Mouse (Mus musculus) gastrocnemius, postnatal 4 days (tissue): ENCODE data around the gene Extl1. TPM values are rescaled to one million over a fixed set of nuclear protein-coding genes. Genes with fewer than 3 reads are reported as not detected.

ENCODE experiments used
- DNase-seq, 2 experiments: peaks; one replicate each; pipeline ENCODE4 v3.0.0; 2021 to 2022; ENCODE audit warnings: low spot score in 2 of 2, mixed read lengths in 2 of 2
- total RNA-seq, 2 experiments: library from RNA; stranded (reverse); gene quantifications; 2 replicates each; pipeline ENCODE4 v1.2.3; 2021

Extl1 gene
- total RNA-seq, 2 experiments from 2014 or later = 7.5 to 10.2 TPM

DNA sequence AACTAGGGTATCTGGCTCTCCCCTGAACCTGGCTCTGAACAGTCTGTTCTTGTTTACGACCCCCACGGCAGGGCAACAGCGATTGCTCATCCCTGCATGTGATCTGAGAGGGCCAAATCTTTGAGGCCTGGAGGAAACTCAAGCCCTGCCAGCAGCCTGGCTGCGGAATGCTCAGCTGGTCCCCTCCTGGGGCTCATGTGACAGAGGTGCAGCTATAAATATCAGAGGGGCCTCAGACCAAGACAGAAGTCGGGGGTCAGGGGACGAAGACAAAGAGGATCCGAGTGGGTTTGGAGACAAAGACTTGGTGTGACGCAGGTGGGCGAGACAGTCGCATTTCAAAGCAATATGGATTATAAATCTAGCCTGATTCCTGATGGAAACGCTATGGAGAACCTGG is 68.8 kb downstream of the Extl1 start, which contains the start of gene Trim63:
TSS of gene Trim63 (plus strand) at position 245 of the 400 bp plus-strand sequence.
- DNase-seq = no peak

DNA sequence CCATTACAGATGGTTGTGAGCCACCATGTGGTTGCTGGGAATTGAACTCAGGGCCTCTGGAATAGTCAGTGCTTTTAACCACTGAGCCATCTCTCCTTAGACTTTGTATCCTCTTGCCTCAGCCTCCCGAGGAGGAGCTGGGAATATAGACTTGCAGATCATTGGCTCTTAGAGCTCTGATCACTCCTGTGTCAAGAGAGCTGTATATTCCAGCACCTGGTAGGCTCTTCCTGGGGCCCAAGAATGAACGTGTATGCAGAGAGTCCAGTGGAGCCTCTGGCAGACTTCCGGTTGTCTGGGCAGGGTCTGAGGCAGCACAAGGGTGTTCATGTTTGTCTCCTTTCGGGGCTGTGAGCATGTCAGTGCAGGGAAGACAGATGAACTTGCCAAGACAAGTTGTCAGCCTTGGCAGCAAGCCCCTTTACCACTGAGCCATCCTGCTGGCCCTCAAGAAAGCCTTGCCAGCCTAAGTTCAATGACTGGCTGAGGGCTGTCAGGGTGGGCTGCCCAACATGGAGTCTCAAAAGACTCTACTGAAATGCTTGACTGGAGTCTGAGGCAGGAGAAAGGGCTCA is 69.5 kb downstream of the Extl1 start:
- no peak for DNase-seq

DNA sequence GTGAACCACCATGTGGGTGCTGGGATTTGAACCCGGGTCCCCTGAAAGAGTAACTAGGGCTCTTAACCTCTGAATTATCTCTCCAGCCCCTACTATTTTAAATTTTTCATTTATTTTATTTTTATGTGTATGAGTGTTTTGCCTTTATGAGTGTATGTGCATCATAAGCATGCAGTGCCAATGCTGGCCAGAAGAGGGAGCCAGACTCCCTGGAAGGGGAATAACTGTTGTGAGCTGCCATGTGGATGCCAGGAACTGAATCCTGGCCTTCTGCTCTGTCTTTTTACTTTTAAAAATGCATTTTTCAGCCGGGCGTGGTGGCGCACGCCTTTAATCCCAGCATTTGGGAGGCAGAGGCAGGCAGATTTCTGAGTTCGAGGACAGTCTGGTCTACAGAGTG is 70.7 kb downstream of the Extl1 start:
- no peak for DNase-seq

DNA sequence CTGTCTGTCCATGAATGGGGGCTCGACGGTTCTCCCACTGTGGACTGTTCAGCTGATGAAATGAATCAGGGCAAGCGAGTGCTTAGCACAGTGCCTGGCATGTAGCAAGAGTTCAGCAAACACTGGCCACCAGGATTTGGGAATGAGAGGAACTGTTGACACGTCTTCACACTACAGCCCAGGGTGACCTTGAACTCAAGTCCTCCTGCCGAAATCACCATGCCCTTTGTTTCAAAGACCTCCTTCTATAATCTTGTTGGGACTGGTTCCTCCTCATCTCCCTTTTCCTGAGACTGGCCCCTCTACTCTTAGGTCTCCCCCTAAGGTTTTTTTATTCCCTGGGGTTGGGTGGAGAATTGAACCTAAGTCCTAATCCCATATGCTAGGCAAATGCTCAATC is 71.3 kb downstream of the Extl1 start:
- no peak for DNase-seq

DNA sequence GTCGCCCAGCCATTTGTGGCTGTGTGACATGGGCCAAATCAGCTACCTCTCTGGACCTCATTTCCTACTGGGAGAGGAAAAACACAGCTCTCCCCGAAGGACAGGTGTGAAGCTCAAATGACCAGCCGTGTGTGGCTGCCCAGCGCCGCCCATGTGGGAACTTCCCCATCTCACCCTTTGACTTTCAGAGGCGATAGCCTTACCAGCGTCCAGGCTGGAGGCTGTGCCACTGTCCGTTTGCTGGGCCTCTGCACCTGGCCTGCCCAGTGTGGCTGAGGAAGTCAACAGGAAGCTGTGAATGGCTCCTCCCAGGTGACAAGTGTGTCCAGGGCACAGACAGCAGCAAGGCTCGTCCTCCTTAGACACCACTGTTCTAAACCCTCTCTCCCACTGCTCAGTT is 71.9 kb downstream of the Extl1 start:
- no peak for DNase-seq

DNA sequence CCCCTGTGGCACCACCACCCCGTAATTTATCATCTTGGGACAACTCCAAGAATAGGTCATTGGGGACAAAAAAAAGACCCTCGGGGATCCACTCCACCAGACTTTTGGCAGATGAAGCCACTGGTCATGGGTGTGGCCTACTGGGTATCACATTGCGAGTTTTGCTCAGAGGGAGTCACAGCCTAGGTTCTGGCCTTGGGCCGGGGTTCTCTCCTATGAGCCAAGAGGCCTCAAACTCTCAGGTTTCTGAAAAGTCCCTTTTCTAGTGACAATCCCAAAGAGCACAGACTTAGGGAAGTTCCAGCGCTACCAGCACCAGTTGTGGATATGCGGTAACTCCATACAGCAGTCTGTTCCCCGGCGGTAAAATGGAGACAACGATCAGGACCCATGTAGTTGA is 73.0 kb downstream of the Extl1 start:
- DNase-seq = no peak

DNA sequence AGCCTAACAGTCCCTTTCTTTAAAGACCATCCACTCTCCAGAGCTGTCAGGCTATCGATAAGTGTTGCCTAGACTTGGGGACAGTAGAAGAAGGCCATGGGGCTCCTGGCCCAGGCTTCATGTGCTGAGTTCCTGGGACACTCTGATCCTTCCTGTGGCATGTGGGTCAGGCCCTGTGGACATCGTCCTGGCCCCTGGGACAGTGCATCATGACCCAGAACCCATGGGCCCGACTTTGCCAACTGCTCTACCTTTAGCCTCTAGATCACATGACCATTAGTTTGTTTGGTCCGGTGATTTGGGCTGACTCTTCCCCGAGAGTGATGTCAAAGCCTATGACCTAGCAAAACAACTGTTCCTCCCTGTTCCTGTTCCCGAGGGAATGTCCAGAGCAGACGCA is 73.5 kb downstream of the Extl1 start:
- no peak for DNase-seq

DNA sequence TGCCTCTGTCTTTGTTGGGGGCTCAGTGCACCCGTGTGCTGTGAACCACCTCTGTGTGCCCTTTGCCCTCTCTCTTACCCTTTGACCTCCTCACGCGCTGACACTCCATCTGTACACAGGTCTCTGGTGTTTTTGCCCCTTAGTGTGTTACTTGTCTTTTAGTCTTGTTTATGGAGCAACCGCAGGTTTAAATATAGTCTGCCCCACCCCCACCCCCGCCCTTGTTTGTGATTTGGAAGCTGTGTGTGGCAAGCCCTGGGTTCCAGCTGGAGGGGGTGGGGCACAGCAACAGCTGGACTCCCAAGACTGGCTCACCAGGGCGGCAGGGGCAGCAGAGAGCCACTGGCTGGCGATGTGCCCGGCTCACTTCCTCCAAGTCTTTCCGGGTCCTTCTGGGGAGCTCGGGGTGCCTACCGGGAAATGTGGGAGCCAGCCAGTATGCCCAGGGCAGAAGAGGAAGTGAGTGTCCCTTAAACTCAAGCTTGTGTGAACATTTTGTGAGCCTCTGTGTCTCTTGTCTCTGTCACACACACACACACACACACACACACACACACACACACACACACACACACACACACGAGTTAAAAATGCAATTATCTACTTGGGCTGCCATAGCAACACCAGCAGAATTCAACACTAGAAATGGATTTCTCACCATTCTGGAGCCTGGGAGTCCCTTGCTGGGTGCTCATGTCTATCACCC is 76.1 kb downstream of the Extl1 start:
- DNase-seq = peak; percentile 39 to 71

DNA sequence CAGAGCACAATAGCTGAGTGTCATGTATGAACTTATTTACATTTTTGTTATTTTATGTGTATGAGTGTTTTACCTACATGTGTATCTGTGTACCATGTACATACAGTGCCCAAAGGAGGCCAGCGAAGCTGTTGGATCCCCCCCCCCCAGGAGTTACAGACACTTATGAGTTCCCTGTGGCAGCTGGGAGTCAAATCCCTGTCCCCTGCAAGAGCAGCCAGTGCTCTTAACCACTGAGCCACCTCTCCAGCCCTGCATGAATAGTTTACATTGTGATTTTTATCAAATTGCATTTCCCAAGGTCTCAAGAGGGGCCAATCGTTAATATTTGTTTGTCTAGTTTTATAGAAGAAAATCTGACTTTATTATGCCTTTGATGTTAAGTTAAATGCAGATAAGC is 76.7 kb downstream of the Extl1 start:
- no peak for DNase-seq

Other genes with a start within 250 kb of the Extl1 start
- 10 to 100 TPM; 54.8 to 60.3 TPM for gene Cep85, start 196.7 kb downstream of the Extl1 start, total RNA-seq
- gene Gm7534, start 180.8 kb downstream of the Extl1 start, total RNA-seq = not detected
- not detected for gene Catsper4, start 156.5 kb downstream of the Extl1 start, total RNA-seq
- 1 to 10 TPM; 1.8 to 2.3 TPM for gene Cnksr1, start 145.5 kb downstream of the Extl1 start, total RNA-seq
- gene E130218I03Rik, start 140.2 kb downstream of the Extl1 start, total RNA-seq = not detected
- gene Zfp593, start 138.3 kb downstream of the Extl1 start, total RNA-seq = 1 to 10 TPM; 5.8 to 6.1 TPM
- not detected for gene Gm30191, start 136.9 kb downstream of the Extl1 start, total RNA-seq
- gene Grrp1, start 129.7 kb downstream of the Extl1 start, total RNA-seq = 1 to 10 TPM; 4.5 to 5.7 TPM
- gene Pdik1l, start 96.0 kb downstream of the Extl1 start, total RNA-seq = 10 to 100 TPM; 10.4 to 11.8 TPM
- 10 to 100 TPM; 48.4 to 59.5 TPM for gene Trim63, start 68.7 kb downstream of the Extl1 start, total RNA-seq
- gene Slc30a2, start 40.7 kb downstream of the Extl1 start, total RNA-seq = under 1 TPM; 0.44 to 0.54 TPM
- gene Pafah2, start 12.5 kb upstream of the Extl1 start, total RNA-seq = 1 to 10 TPM; 4.4 to 4.9 TPM
- 100 to 1,000 TPM; 152 to 171 TPM for gene Stmn1, start 84.5 kb upstream of the Extl1 start, total RNA-seq
- gene Paqr7, start 112.8 kb upstream of the Extl1 start, total RNA-seq = 1 to 10 TPM; 4.8 to 6.3 TPM
- 1 to 10 TPM; 1.9 to 2.1 TPM for gene Aunip, start 127.1 kb upstream of the Extl1 start, total RNA-seq
- 100 to 1,000 TPM in 1 of 2 experiments, 10 to 100 TPM in 1; 99.7 to 104 TPM for gene Mtfr1l, start 151.5 kb upstream of the Extl1 start, total RNA-seq
- 10 to 100 TPM; 43.5 to 45.4 TPM for gene Selenon, start 168.3 kb upstream of the Extl1 start, total RNA-seq